Mouse (Mus musculus) MEL (cell line): ENCODE results near the gene Mok. TPM values are rescaled to one million over a fixed set of nuclear protein-coding genes. Genes with fewer than 3 reads are reported as not detected.

Experiments
- DNase-seq: peaks from one replicate; pipeline ENCODE4 v3.0.0; 2011; ENCODE audit warnings: low read depth, low spot score
- H3K27ac ChIP-seq: 2 replicates; pipeline ENCODE4 v1.5.1; 2012; ENCODE audit warnings: low read depth, mild to moderate bottlenecking, control low read depth, low read length, moderate library complexity; ENCODE audit not compliant: control insufficient read depth
- H3K27me3 ChIP-seq, 2 experiments: fragments of 150-350 bp in 1 of 2; sonication (generic) in 1 of 2; 2 replicates each; pipeline ENCODE4 v1.6.1; 2012; ENCODE audit warnings: low read length in 2 of 2, mild to moderate bottlenecking in 2 of 2, improper control_type of control experiment in 1 of 2, moderate library complexity in 1 of 2; ENCODE audit not compliant: insufficient read depth in 2 of 2, control insufficient read depth in 1 of 2
- H3K36me3 ChIP-seq, 2 experiments: 2 replicates each; pipeline ENCODE4 v1.6.1; 2012 to 2014; ENCODE audit warnings: low read length in 2 of 2, improper control_type of control experiment in 1 of 2, inconsistent platforms in 1 of 2, mild to moderate bottlenecking in 1 of 2; ENCODE audit not compliant: insufficient read depth in 2 of 2, control insufficient read depth in 1 of 2
- H3K4me1 ChIP-seq, 2 experiments: fragments of 150-350 bp in 1 of 2; sonication (generic) in 1 of 2; 2 replicates each; pipeline ENCODE4 v1.6.1; 2012; ENCODE audit warnings: low read length in 2 of 2, improper control_type of control experiment in 1 of 2, mild to moderate bottlenecking in 1 of 2; ENCODE audit not compliant: insufficient read depth in 2 of 2, control insufficient read depth in 1 of 2
- H3K4me3 ChIP-seq, 2 experiments: fragments of 150-350 bp in 1 of 2; sonication (generic) in 1 of 2; 2 replicates each; pipeline ENCODE4 v1.5.1; 2012; ENCODE audit warnings: low read depth in 2 of 2, low read length in 2 of 2, mild to moderate bottlenecking in 2 of 2, moderate library complexity in 2 of 2, control low read depth in 1 of 2, improper control_type of control experiment in 1 of 2; ENCODE audit not compliant: control insufficient read depth in 1 of 2, insufficient read depth in 1 of 2
- H3K79me2 ChIP-seq: 2 replicates; pipeline ENCODE4 v1.6.1; 2012; ENCODE audit warnings: mild to moderate bottlenecking, low read length, moderate library complexity; ENCODE audit not compliant: control insufficient read depth, poor library complexity, insufficient read depth
- H3K9ac ChIP-seq: 2 replicates; pipeline ENCODE4 v1.6.1; 2012; ENCODE audit warnings: low read depth, mild to moderate bottlenecking, control low read depth, low read length, moderate library complexity; ENCODE audit not compliant: control insufficient read depth, poor library complexity, severe bottlenecking
- H3K9me3 ChIP-seq: fragments of 150-350 bp; sonication (generic); replicated peaks from 2 replicates; pipeline ENCODE4 v1.6.1; 2012; ENCODE audit warnings: mild to moderate bottlenecking, low read length, improper control_type of control experiment, moderate library complexity; ENCODE audit not compliant: insufficient read depth
- BHLHE40 ChIP-seq: IDR thresholded peaks from 2 replicates; pipeline ENCODE4 v1.6.1; 2012; ENCODE audit warnings: low read depth, mild to moderate bottlenecking, inconsistent platforms, low read length, improper control_type of control experiment, borderline replicate concordance
- CHD1 ChIP-seq: IDR thresholded peaks from 2 replicates; pipeline ENCODE4 v1.6.1; 2012; ENCODE audit warnings: low read depth, mild to moderate bottlenecking, inconsistent platforms, low read length, improper control_type of control experiment
- CHD2 ChIP-seq: IDR thresholded peaks from 2 replicates; pipeline ENCODE4 v1.6.1; 2011; ENCODE audit warnings: low read length, improper control_type of control experiment
- ELF1 ChIP-seq: IDR thresholded peaks from 2 replicates; pipeline ENCODE4 v1.6.1; 2014; ENCODE audit warnings: low read depth, mild to moderate bottlenecking, inconsistent platforms, low read length, improper control_type of control experiment, moderate library complexity
- EP300 ChIP-seq, 2 experiments: IDR thresholded peaks; 2 replicates each; pipeline ENCODE4 v1.6.1; 2011; ENCODE audit warnings: improper control_type of control experiment in 2 of 2, low read length in 2 of 2, low read depth in 1 of 2, mild to moderate bottlenecking in 1 of 2
- GATA1 ChIP-seq: IDR thresholded peaks from 2 replicates; pipeline ENCODE4 v1.6.1; 2011; ENCODE audit warnings: low read depth, low read length, improper control_type of control experiment
- KAT2A ChIP-seq: conservative IDR thresholded peaks from 2 replicates; pipeline ENCODE4 v1.6.1; 2012; ENCODE audit warnings: low read depth, low read length, improper control_type of control experiment, inconsistent platforms
- MAX ChIP-seq: IDR thresholded peaks from 2 replicates; pipeline ENCODE4 v1.6.1; 2011; ENCODE audit warnings: low read length, improper control_type of control experiment
- MYB ChIP-seq: IDR thresholded peaks from 2 replicates; pipeline ENCODE4 v1.6.1; 2011; ENCODE audit warnings: mild to moderate bottlenecking, low read depth, low read length, improper control_type of control experiment
- NELFE ChIP-seq: IDR thresholded peaks from 2 replicates; pipeline ENCODE4 v1.6.1; 2011; ENCODE audit warnings: low read depth, low read length, improper control_type of control experiment
- NRF1 ChIP-seq: IDR thresholded peaks from 2 replicates; pipeline ENCODE4 v1.6.1; 2014; ENCODE audit warnings: low read depth, mild to moderate bottlenecking, inconsistent platforms, low read length, improper control_type of control experiment, moderate library complexity; ENCODE audit not compliant: poor library complexity, insufficient read depth, severe bottlenecking
- POLR2A ChIP-seq, 2 experiments: IDR thresholded peaks; 2 replicates each; pipeline ENCODE4 v1.6.1; 2011 to 2012; ENCODE audit warnings: low read length in 2 of 2, mild to moderate bottlenecking in 2 of 2, control low read depth in 1 of 2, improper control_type of control experiment in 1 of 2, low read depth in 1 of 2, moderate library complexity in 1 of 2; ENCODE audit not compliant: control insufficient read depth in 1 of 2, insufficient read depth in 1 of 2, poor library complexity in 1 of 2
- POLR2AphosphoS2 ChIP-seq: IDR thresholded peaks from 2 replicates; pipeline ENCODE4 v1.6.1; 2011; ENCODE audit warnings: low read length, improper control_type of control experiment
- RCOR1 ChIP-seq: IDR thresholded peaks from 2 replicates; pipeline ENCODE4 v1.6.1; 2012; ENCODE audit warnings: low read depth, mild to moderate bottlenecking, inconsistent platforms, low read length, improper control_type of control experiment
- SMC3 ChIP-seq: IDR thresholded peaks from 2 replicates; pipeline ENCODE4 v1.6.1; 2011; ENCODE audit warnings: low read depth, low read length, improper control_type of control experiment
- TCF12 ChIP-seq: IDR thresholded peaks from 2 replicates; pipeline ENCODE4 v1.6.1; 2014; ENCODE audit warnings: low read depth, mild to moderate bottlenecking, inconsistent platforms, low read length, improper control_type of control experiment, moderate library complexity
- UBTF ChIP-seq: IDR thresholded peaks from 2 replicates; pipeline ENCODE4 v1.6.1; 2012; ENCODE audit warnings: low read depth, mild to moderate bottlenecking, inconsistent platforms, low read length, improper control_type of control experiment, moderate library complexity, borderline replicate concordance; ENCODE audit not compliant: insufficient read depth
- ZC3H11A ChIP-seq: IDR thresholded peaks from 2 replicates; pipeline ENCODE4 v1.6.1; 2012; ENCODE audit warnings: low read depth, mild to moderate bottlenecking, inconsistent platforms, low read length, improper control_type of control experiment
- ZKSCAN1 ChIP-seq: IDR thresholded peaks from 2 replicates; pipeline ENCODE4 v1.6.1; 2012; ENCODE audit warnings: low read depth, mild to moderate bottlenecking, inconsistent platforms, low read length, improper control_type of control experiment, moderate library complexity
- ZMIZ1 ChIP-seq: IDR thresholded peaks from 2 replicates; pipeline ENCODE4 v1.6.1; 2012; ENCODE audit warnings: low read depth, mild to moderate bottlenecking, inconsistent platforms, low read length, improper control_type of control experiment, moderate library complexity
- ZNF384 ChIP-seq: IDR thresholded peaks from 2 replicates; pipeline ENCODE4 v1.6.1; 2012; ENCODE audit warnings: low read depth, mild to moderate bottlenecking, inconsistent platforms, low read length, improper control_type of control experiment
- polyA plus RNA-seq, 2 experiments: library from polyadenylated mRNA; stranded (reverse) in 1 of 2; unstranded in 1 of 2; fragments of >175 nt in 1 of 2; fragments of >200 nt in 1 of 2; gene quantifications; 2 replicates each; pipeline versions ENCODE4 v1.2.1 to v1.2.4; 2012; ENCODE audit warnings: low replicate concordance in 2 of 2, low read depth in 1 of 2; ENCODE audit not compliant: insufficient read length in 2 of 2, insufficient read depth in 1 of 2, missing spikeins in 1 of 2
- total RNA-seq: library from RNA; depleted of rRNA; stranded (reverse); fragments of 300-350 nt; gene quantifications from 2 replicates; pipeline ENCODE4 v1.2.3, GENCODE M21; 2012

Mok gene
- total and polyA plus RNA-seq, 3 experiments, result 0.39 to 1.6 TPM; not detected in 1

- Histone ChIP-seq H3K27me3 (no peaks in the 10 kb centered on the region), H3K9me3 (no peaks in the 10 kb centered on the region), H3K36me3 (no peaks in the 10 kb centered on the region), H3K4me1 (no peaks in the 10 kb centered on the region), H3K79me2 (no peaks in the 10 kb centered on the region), H3K27ac (no peak overlapping the region), H3K4me3 (no peak overlapping the region), H3K9ac (no peak overlapping the region)
- no peak for DNase-seq
- TF ChIP-seq KAT2A, result no peak
- no peak for TF ChIP-seq ELF1
- no peak for TF ChIP-seq EP300 (IDR thresholded peaks at IDR 0.05; ENCODE audit: low read depth in 1 of 2, low read length in 2 of 2)
- no peak for TF ChIP-seq CHD1
- TF ChIP-seq SMC3, result no peak
- no peak for TF ChIP-seq BHLHE40
- TF ChIP-seq ZC3H11A, result no peak
Measured at GRCm38 (mm10) chr12:110822366-110822765, 18.4 kb downstream of the Mok start.

- H3K9ac ChIP-seq, result no peak overlapping the region
- DNase-seq, result no peak
- no peaks in the 10 kb centered on the region for H3K4me1 ChIP-seq
Measured at GRCm38 (mm10) chr12:110821787-110822186, 19.0 kb downstream of the Mok start.

DNA sequence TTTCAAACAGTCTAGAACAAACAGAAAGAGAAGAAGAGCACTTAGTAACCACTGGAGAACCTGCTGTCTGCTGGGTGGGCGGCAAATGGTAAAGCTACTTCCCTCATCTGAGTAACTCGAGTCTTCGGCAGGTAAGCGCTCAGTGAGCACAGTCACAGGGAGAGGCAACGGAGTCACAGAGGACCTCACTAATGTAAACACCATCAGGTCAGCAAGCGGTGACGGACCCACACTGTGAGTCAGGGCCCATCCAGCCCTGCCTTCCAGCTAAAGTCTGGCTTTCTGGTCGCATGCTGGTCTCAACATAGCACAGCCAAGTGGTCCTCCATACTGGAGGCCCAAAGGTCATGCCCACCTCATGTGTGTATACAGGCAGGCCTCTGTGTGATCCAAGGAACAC is 21.4 kb downstream of the Mok start:
- Histone ChIP-seq H3K4me3 (no peak overlapping the region), H3K27me3 (no peaks in the 10 kb centered on the region), H3K9me3 (no peaks in the 10 kb centered on the region), H3K36me3 (no peaks in the 10 kb centered on the region), H3K79me2 (no peaks in the 10 kb centered on the region), H3K9ac (no peak overlapping the region), H3K27ac (no peak overlapping the region)
- no peak for DNase-seq
- TF ChIP-seq NELFE (no peak), RCOR1 (no peak), UBTF (no peak), NRF1 (no peak), POLR2AphosphoS2 (no peak), GATA1 (no peak), MYB (no peak), TCF12 (no peak), ELF1 (no peak), ZMIZ1 (no peak), CHD2 (no peak)
- TF ChIP-seq, all 39 proteins: peak for 0
- no peaks in the 10 kb centered on the region for H3K4me1 ChIP-seq

More at GRCm38 (mm10) chr12:110821787-110822186, 19.0 kb downstream of the Mok start:
- Histone ChIP-seq H3K9me3 (no peaks in the 10 kb centered on the region), H3K27me3 (no peaks in the 10 kb centered on the region), H3K27ac (no peak overlapping the region)
- no peak for TF ChIP-seq MAX
- no peak for TF ChIP-seq EP300 (IDR thresholded peaks at IDR 0.05; ENCODE audit: low read depth in 1 of 2, low read length in 2 of 2)
- no peak for TF ChIP-seq NRF1
- no peak for TF ChIP-seq CHD2
- no peak for TF ChIP-seq POLR2A (IDR thresholded peaks at IDR 0.05; ENCODE audit: control insufficient read depth in 1 of 2, insufficient read depth in 1 of 2, low read depth in 1 of 2, low read length in 2 of 2, poor library complexity in 1 of 2)
- no peak for TF ChIP-seq ZNF384
- no peak for TF ChIP-seq ZKSCAN1
- TF ChIP-seq, all 39 proteins: peak for 0
- no peaks in the 10 kb centered on the region for H3K79me2 ChIP-seq
- H3K4me3 ChIP-seq, result no peak overlapping the region
- no peaks in the 10 kb centered on the region for H3K36me3 ChIP-seq
